Mouse (Mus musculus): Measurements from ENCODE around the gene Zfp131.
"Not testable (repeated sequence)": the region's sequence is repeated elsewhere in the genome, so short reads cannot be mapped to it uniquely, and the experiment has no call there.

DNA sequence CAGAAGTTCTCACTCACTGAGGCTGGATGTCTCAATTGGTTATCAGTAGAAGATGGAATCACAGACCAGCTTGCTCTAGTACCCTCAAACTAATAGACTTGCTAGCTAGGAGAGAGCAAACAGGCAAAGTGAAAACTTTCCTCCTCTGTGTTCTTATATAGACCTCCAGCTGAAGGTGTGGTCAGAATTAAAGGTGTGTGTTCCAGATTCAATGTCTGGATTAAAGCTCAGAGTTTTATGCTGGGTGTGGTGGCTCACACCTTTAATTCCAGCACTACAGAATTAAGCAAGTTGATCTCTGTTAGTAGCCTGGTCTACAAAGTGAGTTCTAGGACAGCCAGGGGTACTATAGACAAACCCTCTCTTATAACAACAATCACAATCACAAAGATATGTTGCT lies 39.4 kb upstream of the Zfp131 start, which contains the start of gene AF067063:
- not testable (repeated sequence) for TF ChIP-seq CTCF, POLR2A (IDR thresholded peaks at IDR 0.05; ENCODE audit: extremely low read depth, insufficient read depth, low read length)

Data from cortical plate, adult 2 months (tissue).